Mouse (Mus musculus) gastrocnemius, postnatal 36 days (tissue): ENCODE results near the gene Anpep. TPM values are rescaled to one million over a fixed set of nuclear protein-coding genes. Genes with fewer than 3 reads are reported as not detected.

Source experiments
- DNase-seq, 2 experiments: peaks; one replicate each; pipeline ENCODE4 v3.0.0; 2022
- intact Hi-C: fragments of 180-260 bp; cut with DNase I; formaldehyde crosslinking; loops from one replicate; pipeline ENCODE4 v1.15.1; 2025
- total RNA-seq, 2 experiments: library from RNA; stranded (reverse); gene quantifications; 2 replicates each; pipeline ENCODE4 v1.2.3; 2021

Anpep gene
- total RNA-seq, 2 experiments from 2014 or later, result 3.6 to 4.8 TPM

DNA sequence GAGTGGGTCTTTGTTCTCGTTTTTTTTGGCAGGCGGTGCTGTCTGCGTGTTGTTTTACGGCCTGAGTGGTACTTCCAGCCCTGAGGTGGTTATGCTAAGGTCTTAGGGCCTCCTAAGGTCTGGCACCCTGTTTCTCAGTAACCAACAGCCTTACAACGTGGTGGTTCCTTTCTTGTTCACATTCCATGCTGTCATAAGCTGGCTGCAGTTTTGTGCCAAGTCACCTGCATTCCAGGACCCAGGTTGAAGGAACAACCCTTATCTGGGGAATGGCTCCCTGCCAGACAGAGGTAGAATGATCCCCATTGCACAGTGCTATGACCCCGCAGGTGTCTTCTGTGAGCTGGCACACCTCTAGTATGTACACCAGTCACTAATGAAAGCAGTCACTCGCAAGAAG is 7.6 kb upstream of the Anpep start:
- DNase-seq, result no peak
- intact Hi-C loops, result no loop called here

DNA sequence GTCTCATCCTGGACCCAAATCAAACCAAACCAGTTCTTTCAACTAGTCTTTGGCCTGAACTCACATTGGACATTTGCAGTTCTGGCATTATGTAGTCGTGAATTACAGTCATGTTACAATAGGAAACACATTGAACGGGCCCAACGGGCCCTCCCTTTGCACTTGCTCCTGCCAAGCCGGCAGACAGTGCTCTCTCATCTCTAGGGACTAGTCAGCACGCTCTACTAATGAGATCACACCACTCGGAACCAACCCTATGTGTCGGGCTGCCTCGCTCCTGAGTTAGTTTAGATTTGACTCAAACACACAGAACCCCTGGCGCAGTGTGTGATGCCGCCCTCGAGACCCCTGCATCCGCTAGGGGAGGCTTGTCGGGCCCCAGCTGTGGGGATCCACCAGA is 7.0 kb upstream of the Anpep start:
- peak in 1 of 2 experiments; percentile 36 for DNase-seq
- intact Hi-C loops, result no loop called here

DNA sequence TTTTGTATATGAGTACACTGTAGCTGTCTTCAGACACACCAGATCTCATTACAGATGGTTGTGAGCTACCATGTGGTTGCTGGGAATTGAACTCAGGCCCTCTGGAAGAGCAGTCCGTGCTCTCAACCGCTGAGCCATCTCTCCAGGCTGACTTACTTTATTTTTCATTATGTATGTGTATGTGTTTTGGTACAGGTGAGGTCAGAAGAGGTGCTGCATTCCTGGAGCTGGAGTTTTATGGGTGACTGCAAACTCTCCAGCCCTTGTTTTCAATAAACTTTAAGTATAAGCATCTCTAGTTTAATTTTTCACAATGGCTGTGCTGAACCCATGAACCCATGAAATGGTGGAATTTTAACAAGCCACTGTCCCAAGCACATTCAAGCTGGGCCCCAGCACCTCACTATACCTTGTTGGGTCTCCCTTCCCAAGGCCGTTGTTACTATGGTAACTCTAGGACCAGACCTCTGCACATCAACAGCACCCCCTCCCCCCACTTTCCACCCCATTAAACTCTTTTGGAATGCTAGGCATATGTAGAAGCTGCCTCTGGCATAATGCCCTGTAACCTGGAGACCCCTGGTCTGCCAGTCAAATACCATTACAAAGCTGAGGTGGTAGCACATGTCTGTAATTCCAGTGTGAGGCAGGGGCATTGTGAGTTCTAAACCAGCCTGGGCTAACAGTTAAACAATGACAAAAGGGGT is 5.6 kb upstream of the Anpep start:
- intact Hi-C loops, result no loop called here
- no peak for DNase-seq

DNA sequence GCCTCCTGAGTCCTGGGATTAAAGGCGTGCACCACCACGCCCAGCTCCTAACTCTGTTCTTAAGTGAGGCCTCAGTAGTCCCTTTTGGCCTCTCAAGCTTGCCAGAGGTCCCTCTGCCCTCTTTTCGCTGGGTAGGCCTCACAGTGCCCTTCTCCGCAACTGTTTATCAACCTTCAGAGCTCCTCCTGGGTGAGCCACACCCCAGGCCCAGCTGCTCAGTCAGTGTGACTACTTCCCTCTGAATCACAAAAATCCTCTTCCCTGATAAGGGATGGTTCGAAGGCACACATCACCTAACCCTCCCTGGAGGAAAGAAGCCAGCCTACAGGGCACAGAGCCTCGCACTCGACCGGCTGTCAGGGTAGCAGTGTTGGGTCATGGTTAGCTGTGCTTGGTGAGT is 935 bp upstream of the Anpep start:
- intact Hi-C loops, result no loop called here
- no peak for DNase-seq

DNA sequence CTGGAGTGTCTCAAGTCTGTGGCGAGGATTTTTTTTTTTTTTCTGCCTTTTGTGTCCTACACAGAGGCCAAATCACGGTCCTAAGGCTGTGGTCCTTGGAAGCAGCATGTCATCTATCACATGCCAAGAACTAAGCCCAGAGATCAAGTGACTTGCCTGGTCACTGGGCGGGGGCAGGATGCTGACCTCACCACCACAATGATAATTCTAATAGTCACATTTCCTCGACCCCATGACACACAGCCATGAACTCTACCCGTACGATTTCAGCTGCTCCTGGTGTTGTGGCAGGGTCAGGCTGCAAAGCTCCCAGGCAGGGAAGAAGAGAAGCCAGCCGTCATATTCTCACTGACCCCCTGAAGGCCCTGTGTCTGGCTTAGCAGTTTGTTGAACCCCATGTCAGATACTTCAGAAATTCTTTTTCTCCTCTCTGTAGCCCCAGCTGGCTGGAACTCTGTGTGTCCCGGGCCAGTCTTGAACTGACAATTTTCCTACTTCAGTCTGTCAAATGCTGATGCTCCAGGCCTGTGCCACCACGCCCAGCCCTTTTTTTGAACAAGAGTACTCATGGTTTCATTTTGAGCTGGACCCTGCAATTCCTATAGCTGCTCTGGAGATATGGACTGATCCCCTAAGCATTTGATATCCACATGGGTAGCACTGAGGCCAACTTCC is 1.8 kb downstream of the Anpep start:
- DNase-seq, result no peak
- intact Hi-C loops, result no loop called here

DNA sequence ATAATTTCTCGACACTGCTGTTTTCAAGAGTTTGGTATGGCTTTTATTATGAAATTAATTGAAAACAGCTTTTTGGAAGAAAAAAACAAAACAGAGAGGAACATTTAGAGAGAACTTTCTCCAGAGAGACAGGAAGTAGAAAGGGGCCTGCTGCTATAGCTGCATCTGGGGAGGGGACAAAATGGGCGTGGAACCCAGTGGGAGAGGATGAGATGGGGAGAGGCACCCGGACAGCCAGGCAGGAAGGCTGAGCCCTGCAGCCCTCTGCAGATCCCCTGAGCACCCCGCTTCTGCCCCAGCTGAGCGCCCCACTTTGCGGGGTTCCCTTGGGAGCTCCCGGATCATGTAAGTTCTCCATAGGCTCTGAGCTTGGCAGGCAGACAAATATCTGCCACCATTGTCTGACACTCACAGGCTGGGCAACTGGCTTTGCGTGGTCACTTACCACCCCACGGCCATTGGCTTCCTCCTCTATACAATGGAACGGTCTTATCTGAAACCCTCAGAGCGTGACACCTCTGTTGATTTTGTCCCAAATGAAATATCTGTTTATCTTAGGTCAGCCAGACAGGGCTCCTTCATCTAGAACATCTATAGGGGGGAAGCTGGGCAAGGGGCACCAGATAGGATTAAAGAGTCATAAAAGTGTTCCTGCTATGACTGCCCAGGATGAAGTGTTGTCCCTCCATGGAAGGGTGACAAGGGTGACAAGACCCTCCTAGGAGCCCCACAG is 2.5 kb downstream of the Anpep start:
- peak in 1 of 2 experiments; percentile 34 for DNase-seq
- intact Hi-C loops, result no loop called here

DNA sequence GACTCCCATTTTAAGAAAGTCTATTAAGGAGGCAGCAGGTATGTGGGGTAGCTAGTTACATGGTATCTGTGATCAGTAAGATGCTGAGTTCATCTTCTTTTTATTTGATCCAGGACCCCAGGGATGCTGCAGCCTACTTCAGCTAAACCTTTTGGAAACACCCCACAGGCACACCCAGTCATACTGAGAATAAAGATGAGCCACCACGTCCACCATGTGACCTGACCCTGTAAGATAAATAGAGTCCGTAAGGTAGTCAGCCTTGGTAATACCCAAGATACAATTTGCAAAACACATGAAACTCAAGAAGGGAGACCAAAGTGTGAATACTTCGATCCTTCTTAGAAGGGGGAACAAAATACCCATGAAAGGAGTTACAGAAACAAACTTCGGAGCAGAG is 4.6 kb downstream of the Anpep start:
- no peak for DNase-seq
- intact Hi-C loops, result no loop called here

DNA sequence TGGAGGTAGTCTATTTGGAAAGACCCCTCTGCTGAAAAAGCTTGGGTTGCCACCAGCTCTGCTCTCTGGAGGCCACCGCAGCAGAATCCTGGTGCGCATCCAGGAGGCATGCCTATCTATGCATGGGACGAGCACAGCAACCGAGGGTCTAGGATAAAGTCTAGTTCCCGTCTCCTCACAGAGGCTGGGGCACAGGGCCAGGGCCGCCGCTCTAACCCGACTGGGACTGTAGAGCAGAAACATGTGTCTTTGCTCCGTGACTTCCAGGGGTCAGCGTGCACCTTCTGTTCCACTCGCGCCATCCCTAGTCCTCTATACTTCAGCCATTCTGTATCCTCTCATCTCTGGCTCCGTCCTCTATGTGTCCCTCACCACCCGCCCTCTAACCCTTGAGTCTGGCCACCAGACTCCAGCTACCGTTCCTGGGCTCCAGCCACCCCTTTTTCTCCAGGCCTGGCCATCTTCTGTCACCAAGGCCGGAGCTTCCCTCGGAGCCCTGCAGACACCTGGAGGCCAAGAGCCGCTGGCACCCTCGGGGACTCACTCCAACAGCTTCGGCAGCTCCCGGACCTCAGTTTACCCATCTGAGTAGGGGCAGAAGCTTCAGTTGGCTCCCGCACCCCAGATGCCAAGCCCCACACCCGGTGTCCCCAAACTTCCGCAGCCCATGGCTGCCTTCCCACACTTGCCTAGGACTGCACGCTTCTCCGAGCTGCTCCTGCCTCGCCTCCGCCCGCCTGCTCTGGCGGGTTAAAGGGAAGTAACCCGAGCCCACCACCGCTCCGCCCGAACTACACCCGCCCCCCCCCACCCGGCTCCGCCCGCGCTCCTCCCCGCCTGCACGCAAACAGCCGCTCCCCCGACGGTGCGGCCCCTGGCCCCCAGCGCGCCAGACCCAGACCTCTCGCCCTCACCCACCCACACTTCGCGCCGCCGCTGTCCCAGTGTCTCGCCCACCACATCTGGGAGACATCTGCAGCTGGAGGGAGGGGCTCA is 13.1 kb downstream of the Anpep start:
- DNase-seq, result peak in 1 of 2 experiments; percentile 40
- intact Hi-C loops, result no loop called here

DNA sequence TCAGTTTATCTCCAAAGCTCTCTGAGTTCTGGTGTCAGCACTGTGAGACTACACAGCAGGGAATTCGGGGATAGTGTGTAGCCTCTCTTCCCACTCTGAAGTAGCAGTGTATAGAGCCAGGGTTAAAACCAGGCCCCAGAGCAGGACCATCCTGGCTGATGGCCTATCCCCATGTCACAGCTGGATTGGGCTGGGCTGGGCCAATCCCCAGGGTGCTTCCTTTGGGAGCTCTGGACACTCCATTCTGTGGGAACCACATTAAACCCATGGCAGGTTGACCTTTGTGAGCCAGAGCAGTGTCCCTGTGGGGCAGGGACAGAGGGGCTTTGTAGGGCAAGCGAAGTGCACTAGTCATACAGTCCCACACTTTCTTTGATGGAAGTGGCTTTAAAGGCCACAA is 14.5 kb downstream of the Anpep start:
- intact Hi-C loops, result no loop called here
- no peak for DNase-seq

DNA sequence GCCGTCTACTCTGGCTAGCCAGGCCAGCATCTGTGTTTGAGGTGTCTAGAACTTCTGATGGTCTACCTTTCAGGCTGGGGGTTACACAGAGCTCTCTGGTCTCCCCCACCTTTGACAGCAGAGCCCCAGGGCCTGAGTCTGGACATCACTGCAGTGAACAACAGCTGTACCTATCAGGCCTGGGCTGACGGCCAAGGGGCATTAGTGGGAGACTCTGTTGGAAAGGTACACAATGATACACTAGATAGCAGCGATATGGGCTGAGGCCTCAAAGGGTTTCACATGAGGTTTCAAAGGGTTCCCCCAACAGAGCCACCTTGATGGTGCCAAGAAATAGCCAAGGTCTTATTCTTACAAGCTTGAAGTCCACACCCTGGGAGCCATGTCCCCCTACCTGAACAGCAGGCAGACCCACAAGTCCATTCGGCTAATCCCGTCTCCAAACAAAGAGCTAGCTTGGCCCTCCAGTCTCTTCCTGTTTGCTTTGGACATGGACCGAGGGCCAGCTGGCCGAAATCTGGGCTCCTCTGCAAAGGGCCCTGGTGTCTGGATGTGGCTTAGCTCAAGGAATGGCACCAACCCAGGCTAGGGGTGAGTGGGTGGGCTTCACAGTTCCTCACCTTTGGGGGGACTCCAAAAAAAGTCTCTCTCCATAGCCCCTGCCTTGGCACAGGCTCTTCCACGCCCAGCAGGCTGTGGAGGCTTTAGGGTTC is 16.6 kb downstream of the Anpep start:
- intact Hi-C loops, result no loop called here
- no peak for DNase-seq

DNA sequence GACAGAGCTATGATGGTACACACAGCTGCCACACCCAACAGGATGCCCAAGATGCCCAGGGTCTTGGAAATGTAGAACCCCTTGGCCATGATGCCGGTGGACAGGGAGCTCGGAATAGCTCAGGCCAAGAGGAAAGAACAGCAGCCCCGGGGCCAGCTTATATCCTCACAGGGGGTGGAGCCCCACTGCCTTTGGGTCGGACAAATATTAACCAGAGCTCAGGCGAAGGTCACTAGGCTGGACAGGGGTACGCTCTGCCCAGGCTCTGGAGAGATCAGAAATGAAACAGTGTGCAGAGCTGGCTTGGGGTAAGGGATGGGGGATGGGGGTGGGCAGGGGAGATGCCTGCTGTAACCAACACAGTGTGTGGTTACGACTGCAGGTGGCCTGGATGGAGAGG is 18.7 kb downstream of the Anpep start:
- no peak for DNase-seq
- intact Hi-C loops, result no loop called here

DNA sequence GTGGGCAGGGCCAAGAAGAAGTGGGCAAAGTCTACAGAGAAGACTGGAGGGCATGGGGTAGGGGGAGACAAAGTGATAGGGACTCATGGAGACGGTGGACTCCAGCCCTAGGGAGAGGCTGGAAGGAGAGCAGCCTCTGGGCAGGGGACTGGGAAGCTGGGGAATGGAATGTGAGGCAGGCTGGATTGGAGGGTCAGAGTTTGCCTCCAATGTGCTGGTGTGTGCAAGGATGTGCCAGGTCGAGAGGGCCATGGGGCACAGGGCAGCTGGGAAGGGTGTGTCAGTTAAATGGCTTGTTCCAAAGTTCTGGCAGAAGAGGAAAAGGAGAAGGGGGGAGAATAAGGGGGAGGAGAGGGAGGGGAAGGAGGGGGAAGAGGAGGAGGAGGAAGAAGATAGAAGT is 23.6 kb downstream of the Anpep start:
- intact Hi-C loops, result no loop called here
- no peak for DNase-seq

DNA sequence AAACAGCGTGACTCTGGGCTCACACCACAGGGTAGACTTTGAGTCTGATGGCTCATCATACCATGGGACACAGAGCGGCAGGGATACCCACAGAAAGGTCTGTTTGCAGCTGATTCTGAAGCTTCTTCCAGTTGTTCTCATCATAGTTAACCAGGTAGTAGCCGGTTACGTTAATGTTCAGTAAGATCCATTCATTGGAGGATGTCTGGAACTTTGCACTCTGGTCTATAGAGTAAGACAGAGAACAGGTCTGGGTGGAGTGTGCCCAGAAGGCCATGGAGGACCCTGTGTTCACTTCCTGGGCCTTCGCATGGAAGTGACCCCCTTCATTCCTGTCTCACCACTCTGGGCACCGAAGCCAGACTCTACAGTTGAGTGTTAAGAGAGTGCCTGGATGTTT is 25.7 kb downstream of the Anpep start:
- DNase-seq, result no peak
- intact Hi-C loops, result no loop called here

DNA sequence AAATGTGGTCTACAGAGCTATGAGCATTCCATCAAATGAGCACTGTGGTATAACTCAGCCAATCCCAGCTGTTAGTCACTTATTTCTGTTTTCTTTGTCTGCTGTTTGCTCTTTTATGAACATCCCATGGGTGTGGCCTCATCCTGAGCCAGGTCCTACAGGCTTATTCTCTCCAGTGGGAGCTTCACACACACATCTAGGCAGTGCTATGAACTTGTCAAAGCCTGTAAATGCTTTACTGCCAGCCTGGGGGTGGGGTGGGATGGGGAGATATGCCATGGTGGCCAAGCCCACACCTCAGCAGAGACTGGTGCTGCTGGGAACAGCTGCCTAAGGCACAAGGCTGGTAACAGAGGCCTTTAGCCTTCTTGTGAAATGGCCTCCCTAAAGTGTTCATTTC is 27.9 kb downstream of the Anpep start:
- no peak for DNase-seq
- intact Hi-C loops, result no loop called here

DNA sequence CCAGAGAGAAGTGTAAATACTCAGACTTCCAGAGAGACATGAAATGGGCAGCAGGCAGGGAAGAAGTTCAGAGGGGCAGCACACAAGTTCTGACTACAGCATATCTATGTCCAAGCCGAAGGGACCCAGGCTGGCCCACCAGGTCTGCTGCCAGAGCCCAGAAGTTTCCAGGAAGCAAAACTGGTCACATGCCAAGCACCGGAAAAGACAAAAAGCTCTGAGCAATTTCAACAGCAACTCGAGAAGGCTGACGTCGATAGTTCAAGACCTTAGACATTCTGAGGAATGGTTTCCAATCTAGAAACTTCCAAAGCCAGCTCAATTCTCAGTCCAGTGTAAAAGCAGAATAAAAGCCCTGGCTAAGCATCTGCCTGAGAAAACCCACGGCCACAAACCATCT is 29.3 kb downstream of the Anpep start:
- intact Hi-C loops, result no loop called here
- no peak for DNase-seq

DNA sequence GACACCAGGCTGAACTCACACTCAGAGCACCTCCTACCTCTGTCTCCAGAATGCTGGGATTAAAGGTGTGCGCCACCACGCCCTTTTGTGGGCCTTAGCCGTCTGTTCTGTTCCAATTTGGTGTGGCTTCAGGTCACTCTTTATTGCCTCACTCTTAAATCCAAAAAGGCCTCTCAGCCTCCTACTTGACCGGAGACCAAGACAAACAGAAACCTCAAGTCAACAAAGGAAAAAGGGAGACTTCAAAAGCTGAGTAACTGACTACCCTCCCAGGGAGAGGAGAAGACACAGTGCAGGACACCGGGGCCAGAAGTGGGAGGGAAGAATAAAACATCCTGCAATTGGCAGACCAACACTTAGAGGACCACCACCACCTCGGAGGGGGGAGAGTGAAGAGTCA is 29.7 kb downstream of the Anpep start:
- intact Hi-C loops, result no loop called here
- DNase-seq, result no peak

DNA sequence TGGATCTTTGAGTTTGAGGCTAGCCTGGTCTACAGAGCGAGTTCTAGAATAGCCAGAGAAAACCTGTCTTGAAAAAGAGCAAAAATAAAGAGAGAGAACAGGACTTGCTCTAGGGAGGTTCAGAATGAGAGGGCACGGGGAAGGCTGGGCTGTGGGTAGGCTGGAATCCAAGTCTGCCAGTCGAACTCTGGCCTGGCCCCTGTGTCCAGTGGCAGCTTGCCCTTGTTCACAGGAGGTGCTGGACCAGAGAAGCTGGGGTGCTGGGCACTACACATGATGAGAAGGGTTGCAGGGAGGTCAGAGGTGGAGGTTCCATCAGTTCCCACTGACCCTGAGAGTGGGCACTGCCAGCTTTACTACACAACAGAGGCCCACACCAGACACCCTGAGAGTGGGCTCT is 32.5 kb downstream of the Anpep start:
- intact Hi-C loops, result no loop called here
- DNase-seq, result no peak

DNA sequence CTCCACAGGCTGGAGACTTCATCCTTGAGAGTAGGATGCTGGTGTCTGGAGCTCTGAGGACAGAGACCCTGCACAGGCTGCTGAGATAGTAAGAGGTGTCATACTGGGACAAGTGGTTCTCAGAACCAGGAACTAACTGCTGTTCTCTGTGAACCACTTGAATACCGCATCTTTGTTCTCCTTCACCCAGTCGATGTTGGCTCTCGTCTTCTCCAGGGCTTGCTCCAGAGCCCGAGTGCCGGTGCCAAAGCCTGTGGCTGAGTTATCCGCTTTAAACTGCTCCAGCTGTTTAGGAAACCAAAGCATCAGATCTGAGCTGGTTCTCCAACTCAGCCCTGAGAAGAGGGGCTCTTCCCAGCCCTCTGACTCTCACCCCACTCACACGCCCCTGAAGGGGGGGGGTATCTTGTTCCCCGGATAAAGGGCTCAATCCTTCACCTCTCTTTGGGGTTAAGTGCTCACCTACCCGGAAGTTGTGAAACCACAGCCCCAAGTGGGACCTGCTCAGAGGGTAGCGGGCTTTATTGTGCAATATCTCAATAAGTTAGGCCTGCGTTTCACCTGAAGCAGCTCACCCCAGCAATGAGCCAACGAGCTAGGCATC is 38.7 kb downstream of the Anpep start:
- intact Hi-C loops, result no loop called here

DNA sequence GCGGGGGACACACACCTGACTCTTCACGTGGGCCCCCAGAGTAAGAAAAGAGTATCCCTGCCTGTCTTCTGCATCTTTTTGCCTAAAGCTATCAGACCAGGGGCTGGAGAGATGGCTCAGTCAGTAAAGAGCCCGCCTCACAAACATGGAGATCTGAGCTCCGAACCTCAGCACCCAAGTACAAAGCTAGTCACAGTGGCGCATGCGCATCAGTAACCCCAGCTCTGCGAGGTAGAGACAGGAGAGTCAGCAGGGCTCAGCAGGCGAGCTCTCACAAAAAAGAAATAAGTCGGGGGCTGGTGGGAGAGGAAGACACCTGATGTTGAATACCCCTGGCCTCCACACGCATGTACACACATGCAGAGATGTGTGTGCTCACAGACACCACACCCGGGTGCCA is 40.9 kb downstream of the Anpep start:
- intact Hi-C loops, result no loop called here
- no peak for DNase-seq

More for the DNA sequence above, 38.7 kb downstream of the Anpep start:
- no peak for DNase-seq

DNA sequence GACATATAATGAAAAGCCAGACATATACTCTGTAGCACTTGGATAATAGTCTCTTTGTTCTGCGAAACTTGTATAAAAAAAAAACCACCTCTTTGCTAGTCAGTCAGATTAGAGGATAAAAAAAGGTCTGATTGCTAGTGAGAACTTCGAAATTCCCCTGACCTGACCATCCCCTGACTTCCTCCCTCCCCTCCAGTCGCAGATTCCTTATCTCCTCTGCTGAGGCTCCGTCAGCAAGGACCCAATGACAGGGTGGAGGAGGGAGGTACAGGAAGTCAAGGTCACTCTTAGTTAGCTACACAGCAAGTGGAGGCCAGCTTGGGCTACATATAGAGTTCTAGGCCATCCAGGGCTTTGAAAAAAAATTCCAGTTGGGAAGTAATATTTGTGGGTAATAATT is 41.3 kb downstream of the Anpep start:
- intact Hi-C loops, result no loop called here
- DNase-seq, result no peak
